ENCODE assay signal across 31 mouse cellular contexts in genomic region chr3:102657116-102657515, GRCm38 (mm10).
DNase-seq lines count a peak whose midpoint lies in the region; ATAC-seq and TF ChIP-seq lines count a peak whose summit lies in the region.
"Had no signal": no experiment of that assay in that cellular context is flagged by ENCODE, and none has a peak within 500 bp of the region (broad histone marks: within the 10 kb centered on the region; RNA-seq: fewer than 3 reads in every experiment).

No protein-coding gene starts in this region.

- no peak for TF ChIP-seq POLR2A in limb, embryonic 14.5 days (IDR thresholded peaks at IDR 0.05; ENCODE audit: borderline replicate concordance, extremely low read depth, insufficient read depth, insufficient read length)

- H3K4me3 ChIP-seq in hindbrain, embryonic 11.5 days (ENCODE audit: low read depth, low read length): no peak overlapping the region
- H3K4me3 ChIP-seq in hindbrain, embryonic 13.5 days: no peak overlapping the region
- H3K4me3 ChIP-seq in embryonic facial prominence, embryonic 10.5 days: no peak overlapping the region
- H3K4me3 ChIP-seq in limb, embryonic 14.5 days (replicated peaks; ENCODE audit: low read length): no peak overlapping the region
- H3K4me3 ChIP-seq: neural tube, embryonic 13.5 days; stomach, embryonic 15.5 days had no signal

- no peaks in the 10 kb centered on the region for H3K9me3 ChIP-seq in hindbrain, embryonic 11.5 days (ENCODE audit: control insufficient read depth, low read length)
- H3K9me3 ChIP-seq in hindbrain, embryonic 13.5 days: no peaks in the 10 kb centered on the region
- H3K9me3 ChIP-seq in embryonic facial prominence, embryonic 10.5 days: no peaks in the 10 kb centered on the region
- no peaks in the 10 kb centered on the region for H3K9me3 ChIP-seq in limb, embryonic 14.5 days (ENCODE audit: control insufficient read depth, low read length)
- H3K9me3 ChIP-seq: neural tube, embryonic 13.5 days; stomach, embryonic 15.5 days had no signal

- DNase-seq in hindbrain, embryonic 11.5 days (ENCODE audit: low spot score): peak; percentile 29
- peak; percentile 63 for DNase-seq in embryonic facial prominence, embryonic 10.5 days (ENCODE audit: low spot score)
- DNase-seq in hindlimb bud, embryonic 11.5 days (ENCODE audit: extremely low spot score, low read depth, low spot score): peak; percentile 47
- DNase-seq in limb, embryonic 14.5 days (ENCODE audit: low spot score): no peak
- DNase-seq in cerebellum, adult 9-11 months: no peak
- no peak for DNase-seq in cerebellum, adult 11-12 months
- no peak for DNase-seq in adrenal gland, adult (ENCODE audit: inconsistent age in 2 of 2, low spot score in 1 of 2)
- DNase-seq: adrenal gland, adult 8-10 months; B cell, adult 2 months; cerebellum, adult 11 months; gastrocnemius, postnatal 25 days; heart, adult 18-20 months; heart, postnatal 4 days; kidney, adult 8-10 months; layer of hippocampus, postnatal 36 days; lung, adult 2 months; lung, postnatal 10 days; retina, postnatal 1 day; right cerebral cortex, postnatal 25 days had no signal

- ATAC-seq in hindbrain, embryonic 11.5 days (ENCODE audit: low FRiP score): no peak
- no peak for ATAC-seq in hindbrain, embryonic 13.5 days (ENCODE audit: low FRiP score)
- ATAC-seq in limb, embryonic 14.5 days (ENCODE audit: low FRiP score, low read depth): peak; percentile 32; the same call in 1 of the 2 replicates
- ATAC-seq: activated CD4-positive, CD25-positive, alpha-beta regulatory T cell, adult 4 months; forebrain, embryonic 14.5 days; intestine, embryonic 16.5 days; midbrain, embryonic 16.5 days had no signal

- no peak overlapping the region for H3K9ac ChIP-seq in hindbrain, embryonic 11.5 days (ENCODE audit: low read depth, low read length)
- H3K9ac ChIP-seq in hindbrain, embryonic 13.5 days: no peak overlapping the region
- H3K9ac ChIP-seq in limb, embryonic 14.5 days (ENCODE audit: low read depth, low read length, severe bottlenecking): no peak overlapping the region
- H3K9ac ChIP-seq: liver, embryonic 14.5 days; neural tube, embryonic 13.5 days; stomach, embryonic 15.5 days had no signal

- 53% methylated on average over 7 of the region's 7 CpGs for WGBS in hindbrain, embryonic 11.5 days
- 63% methylated on average over 7 of the region's 7 CpGs for WGBS in hindbrain, embryonic 13.5 days
- 58% methylated on average over 7 of the region's 7 CpGs for WGBS in embryonic facial prominence, embryonic 10.5 days
- 20% methylated on average over 7 of the region's 7 CpGs for WGBS in limb, embryonic 14.5 days

- H3K4me1 ChIP-seq in hindbrain, embryonic 11.5 days (replicated peaks; ENCODE audit: control insufficient read depth, insufficient read depth, low read length): no peaks in the 10 kb centered on the region
- H3K4me1 ChIP-seq in hindbrain, embryonic 13.5 days (replicated peaks): no peaks in the 10 kb centered on the region; the same call in 1 of the 2 replicates
- H3K4me1 ChIP-seq in embryonic facial prominence, embryonic 10.5 days: peaks cover 38% of the 10 kb centered on the region
- peaks cover 21% of the 10 kb centered on the region for H3K4me1 ChIP-seq in limb, embryonic 14.5 days (ENCODE audit: control insufficient read depth, insufficient read depth, low read length)
- H3K4me1 ChIP-seq: neural tube, embryonic 13.5 days; stomach, embryonic 15.5 days had no signal

- H3K36me3 ChIP-seq in hindbrain, embryonic 11.5 days (ENCODE audit: control insufficient read depth, insufficient read depth, low read length): no peaks in the 10 kb centered on the region
- H3K36me3 ChIP-seq in hindbrain, embryonic 13.5 days: no peaks in the 10 kb centered on the region
- no peaks in the 10 kb centered on the region for H3K36me3 ChIP-seq in embryonic facial prominence, embryonic 10.5 days (replicated peaks)
- no peaks in the 10 kb centered on the region for H3K36me3 ChIP-seq in limb, embryonic 14.5 days (ENCODE audit: control insufficient read depth, insufficient read depth, low read length)
- H3K36me3 ChIP-seq: neural tube, embryonic 13.5 days; stomach, embryonic 15.5 days had no signal

- no peak overlapping the region for H3K4me2 ChIP-seq in hindbrain, embryonic 11.5 days (replicated peaks; ENCODE audit: low read depth, low read length)
- H3K4me2 ChIP-seq in hindbrain, embryonic 13.5 days: no peak overlapping the region
- no peak overlapping the region for H3K4me2 ChIP-seq in limb, embryonic 14.5 days (replicated peaks; ENCODE audit: low read depth, low read length, severe bottlenecking)
- H3K4me2 ChIP-seq: heart, embryonic 11.5 days; midbrain, embryonic 11.5 days; neural tube, embryonic 13.5 days; stomach, embryonic 15.5 days had no signal

- no peak overlapping the region for H3K27ac ChIP-seq in hindbrain, embryonic 11.5 days (ENCODE audit: low read depth, low read length)
- H3K27ac ChIP-seq in hindbrain, embryonic 13.5 days: no peak overlapping the region
- H3K27ac ChIP-seq in embryonic facial prominence, embryonic 10.5 days (replicated peaks): peak overlapping the region; percentile 10; the same call in 1 of the 2 replicates
- H3K27ac ChIP-seq in limb, embryonic 14.5 days (replicated peaks; ENCODE audit: low read depth, low read length): peak overlapping the region; percentile 58
- H3K27ac ChIP-seq: hindbrain, postnatal 0 days; kidney, postnatal 0 days; liver, embryonic 14.5 days; neural tube, embryonic 13.5 days; stomach, embryonic 15.5 days had no signal

- no peaks in the 10 kb centered on the region for H3K27me3 ChIP-seq in hindbrain, embryonic 11.5 days (ENCODE audit: control insufficient read depth, insufficient read depth, low read length)
- H3K27me3 ChIP-seq in hindbrain, embryonic 13.5 days: no peaks in the 10 kb centered on the region
- H3K27me3 ChIP-seq in embryonic facial prominence, embryonic 10.5 days (replicated peaks; ENCODE audit: low read depth, poor library complexity, severe bottlenecking): no peaks in the 10 kb centered on the region
- H3K27me3 ChIP-seq in limb, embryonic 14.5 days (ENCODE audit: control insufficient read depth, insufficient read depth, low read length): no peaks in the 10 kb centered on the region
- H3K27me3 ChIP-seq: neural tube, embryonic 13.5 days; stomach, embryonic 15.5 days had no signal

Comparison
In these comparisons a context has a peak if more than half of its experiments do, and no peak if none do; other contexts are left out.
1. DNase-seq: peak in hindbrain, embryonic 11.5 days (single experiment), embryonic facial prominence, embryonic 10.5 days (single experiment) and hindlimb bud, embryonic 11.5 days (single experiment); none in limb, embryonic 14.5 days (single experiment), cerebellum, adult 9-11 months (single experiment), cerebellum, adult 11-12 months (single experiment) and adrenal gland, adult (0 of 2).
2. H3K27ac ChIP-seq: peak in embryonic facial prominence, embryonic 10.5 days (single experiment) and limb, embryonic 14.5 days (single experiment); none in hindbrain, embryonic 11.5 days (single experiment) and hindbrain, embryonic 13.5 days (single experiment).